Mouse (Mus musculus): ENCODE data around the gene Ube2e2. TPM values are rescaled to one million over a fixed set of nuclear protein-coding genes. Genes with fewer than 3 reads are reported as not detected.
"Not testable (repeated sequence)": the region's sequence is repeated elsewhere in the genome, so short reads cannot be mapped to it uniquely, and the experiment has no call there.

Gene Ube2e2
- total RNA-seq, 2 experiments from 2014 or later: 204 to 207 TPM

DNA sequence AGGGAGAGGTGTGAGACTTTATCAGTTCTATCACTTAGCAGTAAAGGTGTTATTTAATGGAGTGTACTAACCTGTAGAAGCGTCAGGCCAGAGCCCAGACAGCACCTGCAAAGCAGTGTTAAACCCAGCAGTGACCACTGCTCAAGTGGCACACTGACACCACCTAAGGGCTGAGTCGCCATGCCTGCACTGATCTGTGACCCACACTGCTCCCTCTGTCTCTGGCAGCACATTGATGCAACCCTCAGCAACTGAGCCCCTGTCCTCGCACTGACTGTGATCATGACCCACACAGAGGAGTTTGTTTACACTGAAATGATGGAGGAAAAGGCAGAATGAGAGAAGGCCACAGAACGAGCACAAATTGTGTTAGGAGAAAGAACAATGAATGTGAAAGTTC is 321.2 kb downstream of the Ube2e2 start:
- no peak overlapping the region for H3K4me3 ChIP-seq
- DNase-seq (ENCODE audit: low spot score in 2 of 2): no peak
- no peak overlapping the region for H3K27ac ChIP-seq
- no peak for TF ChIP-seq CTCF (conservative IDR thresholded peaks at IDR 0.05)

DNA sequence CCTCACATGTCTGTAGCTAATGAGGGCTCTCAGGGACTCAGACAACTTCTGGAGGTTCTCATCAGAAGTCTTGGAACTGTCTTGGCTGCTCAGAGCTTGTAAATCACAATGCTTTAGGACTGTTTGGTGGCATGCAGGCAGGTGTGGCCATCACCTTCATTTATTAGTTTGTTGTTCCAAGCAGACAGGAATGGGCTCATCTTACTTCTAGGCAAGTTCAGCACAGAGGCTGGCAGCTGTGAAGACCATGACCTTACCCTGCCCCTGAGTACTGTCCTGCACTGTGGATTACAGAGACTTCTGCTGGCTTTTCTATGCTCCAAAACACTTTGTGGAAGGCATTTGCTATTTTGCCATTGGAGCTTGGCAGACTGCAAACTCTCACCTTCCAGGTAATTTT is 324.5 kb downstream of the Ube2e2 start:
- no peak for DNase-seq (ENCODE audit: low spot score in 2 of 2)
- no peak for TF ChIP-seq CTCF (conservative IDR thresholded peaks at IDR 0.05)
- Histone ChIP-seq H3K27ac (no peak overlapping the region), H3K4me3 (no peak overlapping the region)

DNA sequence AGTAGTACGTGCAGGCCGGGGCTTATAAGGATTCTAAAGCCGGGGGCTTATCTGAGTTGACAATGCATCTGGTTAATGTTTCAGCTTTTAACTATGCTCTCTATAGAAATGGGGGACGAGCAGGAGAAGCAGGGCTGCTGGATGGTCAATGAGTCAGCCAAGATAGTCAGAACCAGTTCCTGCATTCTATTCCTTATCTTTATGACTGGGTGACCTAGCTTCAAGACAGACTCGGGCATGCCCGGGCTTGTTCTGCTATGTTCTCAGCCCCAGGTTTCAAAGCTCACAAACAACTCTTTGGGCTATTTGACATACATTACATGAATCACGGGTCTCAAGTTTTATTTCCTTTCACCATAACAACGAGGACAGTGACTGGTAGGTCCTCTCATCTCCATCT is 329.1 kb downstream of the Ube2e2 start:
- not testable (repeated sequence) for H3K4me3 ChIP-seq; DNase-seq (ENCODE audit: low spot score in 2 of 2)

DNA sequence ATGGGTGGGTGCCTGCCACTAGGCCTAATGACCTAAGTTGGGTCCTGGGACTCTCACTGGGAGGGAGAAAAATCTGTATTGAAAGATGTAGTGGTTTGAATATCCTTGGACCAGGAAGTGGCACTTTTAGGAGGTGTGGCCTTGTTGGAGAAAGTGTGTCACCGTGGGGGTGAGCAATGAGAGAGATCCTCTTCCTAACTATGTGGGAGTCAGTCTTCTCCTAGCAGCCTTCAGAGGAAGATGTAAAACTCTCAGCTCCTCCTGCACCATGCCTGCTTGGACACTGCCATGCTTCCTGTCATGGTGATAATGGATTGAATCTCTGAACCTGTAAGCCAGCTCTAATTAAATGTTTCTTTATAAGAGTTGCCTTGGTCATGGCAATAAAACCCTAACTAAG is 338.8 kb downstream of the Ube2e2 start:
- Histone ChIP-seq H3K4me3 (no peak overlapping the region), H3K27ac (no peak overlapping the region; the same call in 1 of the 2 replicates)
- no peak for DNase-seq (ENCODE audit: low spot score in 2 of 2)
- no peak for TF ChIP-seq CTCF (conservative IDR thresholded peaks at IDR 0.05)

More for the DNA sequence above, 329.1 kb downstream of the Ube2e2 start:
- not testable (repeated sequence) for H3K27ac ChIP-seq

DNA sequence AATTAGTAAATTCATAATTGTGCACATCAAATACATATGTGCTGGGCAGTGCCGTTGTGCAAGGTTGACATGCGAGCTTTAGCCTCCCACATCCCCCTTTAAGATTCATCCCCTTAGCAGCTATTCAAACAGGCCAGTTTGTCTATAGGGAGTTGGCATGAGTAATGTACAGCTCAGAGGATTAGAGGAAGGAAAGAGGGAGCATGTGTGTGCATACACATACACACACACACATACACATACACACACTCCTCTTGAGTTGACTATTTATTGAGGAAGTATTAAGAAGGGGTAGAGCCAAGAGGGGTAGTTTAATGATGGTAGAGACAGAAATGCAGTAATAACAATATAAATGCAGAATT is 339.5 kb downstream of the Ube2e2 start:
- no peak for TF ChIP-seq CTCF (conservative IDR thresholded peaks at IDR 0.05)
- no peak for DNase-seq (ENCODE audit: low spot score in 2 of 2)
- peak overlapping the region; percentile 77 for H3K27ac ChIP-seq

DNA sequence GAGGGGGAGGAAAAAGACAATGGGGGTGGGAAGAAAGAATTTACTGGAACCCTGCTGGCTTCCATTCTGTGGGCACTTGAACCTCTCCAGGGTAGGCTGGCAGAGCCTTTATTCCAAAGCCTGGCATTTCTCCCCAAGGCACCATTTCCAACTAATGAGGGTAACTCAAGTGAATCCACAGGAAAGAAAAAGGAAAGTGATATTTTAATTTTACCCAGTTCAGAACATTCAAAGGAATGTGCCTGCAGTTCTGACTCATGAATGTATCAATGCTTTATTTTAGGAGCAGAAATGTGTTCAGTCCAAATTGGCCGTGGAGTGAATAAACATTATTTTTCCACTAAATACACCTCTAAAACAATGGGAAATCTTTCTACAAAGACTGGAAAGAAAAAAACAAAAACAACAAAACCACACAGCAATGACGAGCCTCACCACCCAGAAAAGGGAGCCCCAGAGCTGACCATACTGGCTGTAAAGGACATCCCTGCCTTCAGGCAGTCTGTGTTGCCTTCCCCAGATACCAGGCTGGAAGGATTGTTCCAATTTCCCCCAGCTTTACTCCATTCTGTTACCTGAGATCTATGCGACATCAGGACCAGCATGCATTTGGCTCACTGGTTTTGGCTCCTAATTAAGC is 340.0 kb downstream of the Ube2e2 start:
- peak; percentile 22 to 45 for DNase-seq (ENCODE audit: low spot score in 2 of 2)
- H3K27ac ChIP-seq: peak overlapping the region; percentile 77
- no peak overlapping the region for H3K4me3 ChIP-seq
- no peak for TF ChIP-seq CTCF (conservative IDR thresholded peaks at IDR 0.05)

More for the DNA sequence above, 339.5 kb downstream of the Ube2e2 start:
- no peak overlapping the region for H3K4me3 ChIP-seq

DNA sequence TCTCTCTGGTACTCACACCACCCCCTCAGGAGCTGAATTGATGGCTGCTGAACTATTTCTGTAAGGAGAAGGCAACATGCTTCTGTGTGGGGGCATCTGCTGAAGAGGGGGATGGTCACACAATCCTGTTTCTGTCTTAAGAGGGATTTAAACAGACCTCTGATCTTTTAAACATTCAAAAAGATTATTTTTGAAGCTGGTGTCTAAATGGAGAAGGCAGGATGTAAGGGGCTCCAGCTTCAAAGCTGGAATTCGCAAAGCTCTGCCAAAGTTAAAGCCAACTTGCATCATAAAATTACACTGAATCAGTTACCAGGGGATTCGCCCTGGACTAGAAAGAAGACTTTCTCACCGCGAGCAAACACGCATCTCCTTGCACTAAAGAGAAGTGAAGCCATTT is 346.5 kb downstream of the Ube2e2 start:
- DNase-seq (ENCODE audit: low spot score in 2 of 2): peak in 1 of 2 experiments; percentile 25
- H3K27ac ChIP-seq: 0 out of 2 replicates have a peak overlapping the region, but pooled peaks have one; percentile 46
- H3K4me3 ChIP-seq: no peak overlapping the region
- no peak for TF ChIP-seq CTCF (conservative IDR thresholded peaks at IDR 0.05)

DNA sequence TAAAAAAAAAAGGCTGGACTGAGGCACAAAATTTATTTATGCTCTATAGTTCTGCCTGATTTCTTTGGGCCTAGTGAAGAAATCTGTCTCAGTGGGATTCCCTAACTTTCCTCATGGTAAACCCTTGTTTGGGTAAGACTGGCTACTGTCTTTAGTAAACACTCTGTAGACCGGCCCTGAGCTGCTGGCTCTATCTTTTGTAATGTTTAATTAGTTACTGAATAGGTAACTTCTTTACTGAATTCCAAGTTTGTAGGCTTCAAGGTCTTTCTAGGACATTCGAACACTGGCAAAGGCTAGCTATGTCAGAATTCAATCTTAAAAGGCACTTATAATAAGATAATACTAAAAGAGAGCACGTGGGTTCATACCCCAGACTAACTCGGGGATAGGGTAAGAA is 355.0 kb downstream of the Ube2e2 start:
- not testable (repeated sequence) for H3K27ac ChIP-seq; DNase-seq (ENCODE audit: low spot score in 2 of 2); H3K4me3 ChIP-seq

DNA sequence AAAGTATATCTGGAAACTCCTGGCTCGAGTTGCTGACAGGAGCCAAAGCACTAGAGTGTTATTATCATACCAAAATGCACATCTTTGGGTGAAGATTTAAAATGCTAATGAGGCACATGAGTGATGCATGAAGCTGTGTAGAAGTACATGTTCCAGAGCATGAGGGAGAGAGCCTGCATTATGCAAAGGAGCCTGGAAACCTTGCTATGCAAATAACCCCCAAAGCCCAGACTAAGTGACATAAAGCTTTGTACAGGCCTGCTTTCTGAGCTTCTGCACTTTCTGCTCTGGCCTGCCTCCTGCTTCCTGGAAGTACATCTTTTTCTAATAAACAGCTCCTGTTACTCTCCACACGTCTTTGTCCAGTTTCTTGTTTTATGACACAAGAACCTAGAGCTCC is 363.2 kb downstream of the Ube2e2 start:
- no peak for DNase-seq (ENCODE audit: low spot score in 2 of 2)
- TF ChIP-seq CTCF (conservative IDR thresholded peaks at IDR 0.05): no peak
- H3K27ac ChIP-seq: no peak overlapping the region
- no peak overlapping the region for H3K4me3 ChIP-seq

DNA sequence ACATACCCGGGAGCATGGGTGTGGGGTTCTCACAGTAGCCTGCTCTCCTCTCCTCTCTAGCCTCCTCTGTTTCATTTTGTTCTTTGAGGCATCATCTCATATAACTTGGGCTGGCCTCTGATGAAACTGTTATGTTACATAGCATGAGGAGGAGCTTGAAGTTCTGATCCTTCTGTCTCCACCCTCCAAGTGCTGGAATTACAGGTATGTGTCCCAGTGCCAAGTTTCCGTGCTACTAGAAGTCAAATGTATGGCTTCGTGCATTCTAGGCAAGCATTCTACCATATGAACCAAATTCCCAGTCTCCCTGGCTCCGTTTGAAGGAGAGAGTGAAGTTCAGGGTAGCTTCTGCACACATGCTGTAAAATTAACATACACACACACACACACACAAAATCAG is 363.6 kb downstream of the Ube2e2 start:
- H3K4me3 ChIP-seq: no peak overlapping the region
- no peak for TF ChIP-seq CTCF (conservative IDR thresholded peaks at IDR 0.05)

More for the DNA sequence above, 363.6 kb downstream of the Ube2e2 start:
- no peak overlapping the region for H3K27ac ChIP-seq
- DNase-seq (ENCODE audit: low spot score in 2 of 2): no peak

Measured in layer of hippocampus, adult 2 months (tissue).